Comparison of ENCODE assay signal across 9 mouse cellular contexts in genomic region chr12:25609045-25609444, GRCm38 (mm10).
DNase-seq lines count a peak whose midpoint lies in the region; ATAC-seq lines count a peak whose summit lies in the region.
"Had no signal": no experiment of that assay in that cellular context is flagged by ENCODE, and none has a peak within 500 bp of the region (broad histone marks: within the 10 kb centered on the region; RNA-seq: fewer than 3 reads in every experiment).

No protein-coding gene starts in this region.

- H3K36me3 ChIP-seq in hindbrain, embryonic 14.5 days (replicated peaks; ENCODE audit: control insufficient read depth, insufficient read depth) = no peaks in the 10 kb centered on the region
- no peaks in the 10 kb centered on the region for H3K36me3 ChIP-seq in hindbrain, embryonic 12.5 days

- ATAC-seq in hindbrain, embryonic 14.5 days (ENCODE audit: low FRiP score) = peak; percentile 76; the same call in 1 of the 2 replicates
- no peak for ATAC-seq in hindbrain, embryonic 12.5 days (ENCODE audit: low FRiP score)

- H3K9me3 ChIP-seq in hindbrain, embryonic 14.5 days (ENCODE audit: control insufficient read depth, low read length) = no peaks in the 10 kb centered on the region
- no peaks in the 10 kb centered on the region for H3K9me3 ChIP-seq in hindbrain, embryonic 12.5 days (replicated peaks)
- H3K9me3 ChIP-seq: megakaryocyte, embryonic 14.5 days had no signal

- H3K4me3 ChIP-seq in hindbrain, embryonic 14.5 days (replicated peaks; ENCODE audit: low read length) = no peak overlapping the region
- H3K4me3 ChIP-seq in hindbrain, embryonic 12.5 days = no peak overlapping the region
- H3K4me3 ChIP-seq: megakaryocyte, embryonic 14.5 days had no signal

- intact Hi-C loops in heart, postnatal 14 days (cut with DNase I) = no loop called here

- WGBS in hindbrain, embryonic 14.5 days = 28% methylated on average over 2 of the region's 2 CpGs
- WGBS in hindbrain, embryonic 12.5 days = 43% methylated on average over 2 of the region's 2 CpGs

- DNase-seq in hindbrain, embryonic 14.5 days (ENCODE audit: low spot score) = peak; percentile 34
- DNase-seq in urinary bladder, postnatal 14 days (ENCODE audit: low spot score) = peak; percentile 37
- DNase-seq in urinary bladder, postnatal 10 days (ENCODE audit: low spot score) = no peak
- DNase-seq in heart, postnatal 14 days = peak; percentile 55 to 69
- peak; percentile 36 for DNase-seq in ovary, postnatal 36 days (ENCODE audit: low spot score)
- DNase-seq in retina, embryonic 14.5 days (ENCODE audit: low spot score) = no peak
- no peak for DNase-seq in yolk sac, embryonic 10.5 days (ENCODE audit: low spot score)

- H3K27ac ChIP-seq in hindbrain, embryonic 14.5 days = no peak overlapping the region
- no peak overlapping the region for H3K27ac ChIP-seq in hindbrain, embryonic 12.5 days

- no peaks in the 10 kb centered on the region for H3K27me3 ChIP-seq in hindbrain, embryonic 14.5 days (ENCODE audit: control insufficient read depth, insufficient read depth, low read length)
- H3K27me3 ChIP-seq in hindbrain, embryonic 12.5 days = no peaks in the 10 kb centered on the region
- H3K27me3 ChIP-seq: megakaryocyte, embryonic 14.5 days had no signal

- no peaks in the 10 kb centered on the region for H3K4me1 ChIP-seq in hindbrain, embryonic 14.5 days (replicated peaks; ENCODE audit: control insufficient read depth, insufficient read depth, low read length)
- 0 out of 2 replicates have a peak, but pooled peaks cover 4% of the 10 kb centered on the region for H3K4me1 ChIP-seq in hindbrain, embryonic 12.5 days

- no peak overlapping the region for H3K9ac ChIP-seq in hindbrain, embryonic 14.5 days
- H3K9ac ChIP-seq in hindbrain, embryonic 12.5 days = no peak overlapping the region

- H3K4me2 ChIP-seq in hindbrain, embryonic 14.5 days (replicated peaks) = no peak overlapping the region
- H3K4me2 ChIP-seq in hindbrain, embryonic 12.5 days (replicated peaks) = no peak overlapping the region

Comparison
In these comparisons a context has a peak if more than half of its experiments do, and no peak if none do; other contexts are left out.
1. DNase-seq: peak in hindbrain, embryonic 14.5 days (single experiment), urinary bladder, postnatal 14 days (single experiment), heart, postnatal 14 days (2 of 2) and ovary, postnatal 36 days (single experiment); none in urinary bladder, postnatal 10 days (single experiment), retina, embryonic 14.5 days (single experiment) and yolk sac, embryonic 10.5 days (single experiment).